Mouse (Mus musculus) ES-Bruce4 (cell line): ENCODE measurements around the gene Sgsm3. TPM values are rescaled to one million over a fixed set of nuclear protein-coding genes. Genes with fewer than 3 reads are reported as not detected.

ENCODE experiments used
- H3K27ac ChIP-seq: 2 replicates; pipeline ENCODE4 v1.5.1; 2012; ENCODE audit warnings: low read length, inconsistent platforms; ENCODE audit not compliant: insufficient read depth
- H3K27me3 ChIP-seq: 2 replicates; pipeline ENCODE4 v1.6.1; 2012; ENCODE audit warnings: mild to moderate bottlenecking, low read length, inconsistent platforms; ENCODE audit not compliant: control insufficient read depth, poor library complexity, insufficient read depth, severe bottlenecking
- H3K36me3 ChIP-seq: 2 replicates; pipeline ENCODE4 v1.6.1; 2012; ENCODE audit warnings: inconsistent platforms, mild to moderate bottlenecking, low read length, moderate library complexity; ENCODE audit not compliant: control insufficient read depth, poor library complexity, insufficient read depth, severe bottlenecking
- H3K4me1 ChIP-seq: one replicate; pipeline ENCODE4 v1.8.1; 2011; ENCODE audit warnings: low read length; ENCODE audit not compliant: control insufficient read depth, insufficient read depth
- H3K4me3 ChIP-seq: 2 replicates; pipeline ENCODE4 v1.5.1; 2011; ENCODE audit warnings: low read depth, mild to moderate bottlenecking, low read length
- H3K9ac ChIP-seq: 2 replicates; pipeline ENCODE4 v1.6.1; 2012; ENCODE audit warnings: low read depth, mild to moderate bottlenecking, inconsistent platforms; ENCODE audit not compliant: poor library complexity, severe bottlenecking
- H3K9me3 ChIP-seq: replicated peaks from 2 replicates; pipeline ENCODE4 v1.6.1; 2012; ENCODE audit warnings: mild to moderate bottlenecking, low read length, inconsistent platforms; ENCODE audit not compliant: control insufficient read depth, poor library complexity, insufficient read depth, severe bottlenecking
- CTCF ChIP-seq: IDR thresholded peaks from one replicate; pipeline ENCODE4 v1.8.1; 2011; ENCODE audit warnings: low read depth, low read length
- EP300 ChIP-seq: IDR thresholded peaks from 2 replicates; pipeline ENCODE4 v1.6.1; 2011; ENCODE audit warnings: low read depth, low read length; ENCODE audit not compliant: insufficient read depth
- POLR2A ChIP-seq: IDR thresholded peaks from one replicate; pipeline ENCODE4 v1.8.1; 2011; ENCODE audit warnings: low read length; ENCODE audit not compliant: insufficient read depth
- polyA plus RNA-seq: library from polyadenylated mRNA; stranded (reverse); fragments of >200 nt; gene quantifications from 2 replicates; pipeline ENCODE4 v1.2.4, GENCODE M21; 2011; ENCODE audit warnings: low read depth; ENCODE audit not compliant: missing spikeins, insufficient read depth, insufficient read length

Sgsm3 gene
- polyA plus RNA-seq, 1 experiment, result 18.0 TPM

DNA sequence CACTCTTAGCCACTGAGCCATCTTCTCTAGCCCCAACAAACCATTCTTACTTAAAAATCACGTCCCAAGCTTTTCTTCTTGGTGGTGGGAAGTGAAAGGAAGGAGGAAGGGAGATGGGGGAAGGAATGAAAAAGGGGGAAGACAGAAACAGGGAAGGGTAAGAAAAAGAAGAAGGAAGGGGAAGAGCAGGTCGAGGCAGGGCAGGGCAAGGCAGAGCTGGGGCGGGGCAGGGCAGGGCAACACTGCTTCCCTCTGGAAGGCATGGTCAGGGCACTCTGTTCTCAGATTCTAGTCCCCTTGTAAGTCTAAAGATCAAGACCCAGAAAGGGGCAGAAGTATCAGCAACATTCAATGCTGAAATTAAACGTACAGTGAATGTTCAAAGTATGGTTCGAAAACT is 80.2 kb downstream of the Sgsm3 start:
- H3K9ac ChIP-seq, result no peak overlapping the region
- H3K4me1 ChIP-seq, result no peaks in the 10 kb centered on the region
- no peak overlapping the region for H3K27ac ChIP-seq
- no peaks in the 10 kb centered on the region for H3K36me3 ChIP-seq
- TF ChIP-seq EP300 (no peak), POLR2A (no peak), CTCF (no peak)
- H3K27me3 ChIP-seq, result no peaks in the 10 kb centered on the region
- no peak overlapping the region for H3K4me3 ChIP-seq
- no peaks in the 10 kb centered on the region for H3K9me3 ChIP-seq

DNA sequence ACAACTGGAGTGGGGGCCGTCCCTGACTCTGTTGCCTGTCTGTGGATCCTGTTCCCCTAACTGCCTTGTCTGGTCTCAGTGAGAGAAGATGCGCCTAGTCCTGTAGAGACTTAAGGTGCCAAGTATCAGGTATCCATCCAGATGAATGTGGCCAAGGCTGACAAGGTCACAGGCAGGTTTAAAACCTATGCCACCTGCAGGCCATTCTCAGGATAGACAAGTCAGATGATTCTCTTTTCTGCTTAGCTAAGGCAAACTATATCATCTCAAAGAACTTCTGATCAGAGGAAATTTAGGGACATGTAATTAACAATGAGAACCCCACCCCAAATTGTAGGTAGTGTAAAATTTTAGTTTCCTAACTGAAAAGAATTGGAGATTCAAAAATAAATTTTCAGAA is 83.4 kb downstream of the Sgsm3 start:
- Histone ChIP-seq H3K9ac (no peak overlapping the region), H3K27ac (no peak overlapping the region), H3K4me1 (no peaks in the 10 kb centered on the region), H3K9me3 (no peaks in the 10 kb centered on the region), H3K36me3 (no peaks in the 10 kb centered on the region), H3K4me3 (no peak overlapping the region), H3K27me3 (no peaks in the 10 kb centered on the region)
- TF ChIP-seq EP300 (no peak), POLR2A (no peak), CTCF (no peak)

Other genes with a start within 250 kb of the Sgsm3 start
- 69.6 and 77.6 TPM in 2 replicates for gene Adsl, start 29.3 kb upstream of the Sgsm3 start, polyA plus RNA-seq
- gene Mrtfa, start 213.0 kb downstream of the Sgsm3 start, polyA plus RNA-seq, result 18.4 and 21.9 TPM in 2 replicates